Mouse (Mus musculus) megakaryocyte, embryonic 14.5 days (primary cell): ENCODE results near the gene Podxl.

Source experiments
- FLI1 ChIP-seq: IDR thresholded peaks from 2 replicates; pipeline ENCODE4 v1.6.1; 2012; ENCODE audit warnings: low read length, inconsistent platforms, mixed read lengths
- GATA1 ChIP-seq: IDR thresholded peaks from 3 replicates; pipeline ENCODE4 v1.6.1; 2012; ENCODE audit warnings: mixed read lengths, low read length, inconsistent platforms, borderline replicate concordance

DNA sequence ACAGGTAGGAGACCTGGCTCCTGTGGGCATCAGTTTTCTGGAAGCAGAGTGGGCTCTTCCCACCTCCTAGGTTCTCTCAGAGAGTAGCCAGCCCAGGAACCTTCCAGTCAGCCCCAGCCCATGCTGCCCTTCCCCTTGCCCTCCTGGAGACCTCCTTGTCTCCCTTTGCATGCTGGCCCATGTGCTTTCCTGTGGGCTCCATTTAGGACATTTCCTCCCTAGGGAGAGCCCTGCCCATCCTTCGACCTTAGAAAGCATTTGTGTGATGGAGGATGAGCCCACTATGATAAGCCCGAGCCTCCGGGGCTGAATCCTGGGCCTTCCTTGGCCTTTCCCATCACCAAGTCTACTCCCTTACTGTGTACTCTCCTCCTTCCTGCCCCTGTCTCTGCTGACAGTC, 25.5 kb upstream of the Podxl start:
- no peak for TF ChIP-seq FLI1
- no peak for TF ChIP-seq GATA1
